Mouse (Mus musculus): Measurements from ENCODE around the gene Spdl1. TPM values are rescaled to one million over a fixed set of nuclear protein-coding genes. Genes with fewer than 3 reads are reported as not detected.

Gene Spdl1
- total and polyA plus RNA-seq, 3 experiments: 24.2 to 36.3 TPM; not detected in 1

GRCm38 (mm10) chr11:34827803-34828202 is 5.6 kb downstream of the Spdl1 start:
- H3K9me3 ChIP-seq (replicated peaks; ENCODE audit: insufficient read depth, low read length): no peaks in the 10 kb centered on the region
- DNase-seq (ENCODE audit: low read depth, low spot score): no peak
- no peak overlapping the region for H3K9ac ChIP-seq (ENCODE audit: control insufficient read depth, low read depth, low read length, poor library complexity, severe bottlenecking)
- no peak overlapping the region for H3K27ac ChIP-seq (ENCODE audit: control insufficient read depth, low read depth, low read length)
- H3K79me2 ChIP-seq (ENCODE audit: control insufficient read depth, insufficient read depth, low read length, poor library complexity): peaks cover 18% of the 10 kb centered on the region
- peaks cover 7 to 18% of the 10 kb centered on the region in 2 experiments for H3K36me3 ChIP-seq (ENCODE audit: control insufficient read depth in 1 of 2, insufficient read depth in 2 of 2, low read length in 2 of 2)
- H3K27me3 ChIP-seq (ENCODE audit: control insufficient read depth in 1 of 2, insufficient read depth in 2 of 2, low read length in 2 of 2): no peaks in the 10 kb centered on the region
- H3K4me1 ChIP-seq (ENCODE audit: control insufficient read depth in 1 of 2, insufficient read depth in 2 of 2, low read length in 2 of 2): peaks cover 0 to 8% of the 10 kb centered on the region in 2 experiments; a peak in 3 of 4 replicates
- H3K4me3 ChIP-seq (ENCODE audit: control insufficient read depth in 1 of 2, insufficient read depth in 1 of 2, low read depth in 2 of 2, low read length in 2 of 2): no peak overlapping the region
- TF ChIP-seq E2F4 (IDR thresholded peaks at IDR 0.05; ENCODE audit: borderline replicate concordance, low read depth, low read length) (no peak), SMC3 (IDR thresholded peaks at IDR 0.05; ENCODE audit: low read depth, low read length) (no peak), ZMIZ1 (IDR thresholded peaks at IDR 0.05; ENCODE audit: low read depth, low read length) (no peak), ZC3H11A (IDR thresholded peaks at IDR 0.05; ENCODE audit: low read depth, low read length) (no peak), POLR2AphosphoS2 (IDR thresholded peaks at IDR 0.05; ENCODE audit: low read length) (no peak), RAD21 (IDR thresholded peaks at IDR 0.05; ENCODE audit: low read depth, low read length) (no peak), GABPA (IDR thresholded peaks at IDR 0.05; ENCODE audit: low read depth, low read length) (no peak), MAX (IDR thresholded peaks at IDR 0.05; ENCODE audit: low read length) (no peak)

GRCm38 (mm10) chr11:34826940-34827339 is 6.5 kb downstream of the Spdl1 start:
- Histone ChIP-seq H3K27me3 (ENCODE audit: control insufficient read depth in 1 of 2, insufficient read depth in 2 of 2, low read length in 2 of 2) (no peaks in the 10 kb centered on the region), H3K36me3 (ENCODE audit: control insufficient read depth in 1 of 2, insufficient read depth in 2 of 2, low read length in 2 of 2) (peaks cover 3 to 22% of the 10 kb centered on the region in 2 experiments; a peak in 3 of 4 replicates), H3K9me3 (replicated peaks; ENCODE audit: insufficient read depth, low read length) (no peaks in the 10 kb centered on the region), H3K27ac (ENCODE audit: control insufficient read depth, low read depth, low read length) (peak overlapping the region; percentile 24; the same call in 1 of the 2 replicates), H3K79me2 (ENCODE audit: control insufficient read depth, insufficient read depth, low read length, poor library complexity) (peaks cover 11% of the 10 kb centered on the region), H3K4me1 (ENCODE audit: control insufficient read depth in 1 of 2, insufficient read depth in 2 of 2, low read length in 2 of 2) (peaks cover 0 to 3% of the 10 kb centered on the region in 2 experiments; a peak in 2 of 4 replicates), H3K9ac (ENCODE audit: control insufficient read depth, low read depth, low read length, poor library complexity, severe bottlenecking) (no peak overlapping the region), H3K4me3 (ENCODE audit: control insufficient read depth in 1 of 2, insufficient read depth in 1 of 2, low read depth in 2 of 2, low read length in 2 of 2) (no peak overlapping the region)
- peak; percentile 49 for DNase-seq (ENCODE audit: low read depth, low spot score)
- TF ChIP-seq USF1 (IDR thresholded peaks at IDR 0.05; ENCODE audit: low read depth, low read length): peak; percentile 68; the same call in 1 of the 2 replicates
- TF ChIP-seq JUND (IDR thresholded peaks at IDR 0.05; ENCODE audit: low read depth, low read length): 0 out of 2 replicates have a peak, but pooled peaks have one; percentile 26
- peak; percentile 13; the same call in 1 of the 2 replicates for TF ChIP-seq MAX (IDR thresholded peaks at IDR 0.05; ENCODE audit: low read length)
- TF ChIP-seq POLR2AphosphoS2 (IDR thresholded peaks at IDR 0.05; ENCODE audit: low read length): no peak
- no peak for TF ChIP-seq NELFE (IDR thresholded peaks at IDR 0.05; ENCODE audit: low read depth, low read length)
- no peak for TF ChIP-seq MYB (IDR thresholded peaks at IDR 0.05; ENCODE audit: low read depth, low read length)
- TF ChIP-seq USF2 (IDR thresholded peaks at IDR 0.05; ENCODE audit: borderline replicate concordance in 1 of 2, insufficient read depth in 1 of 2, low read depth in 1 of 2, low read length in 2 of 2): 0 out of 4 replicates have a peak, but pooled peaks of 1 of the 2 experiments have one; percentile 14
- TF ChIP-seq ETS1 (IDR thresholded peaks at IDR 0.05; ENCODE audit: low read depth, low read length): peak; percentile 78
- no peak for TF ChIP-seq CHD1 (IDR thresholded peaks at IDR 0.05; ENCODE audit: low read depth, low read length)
- peak; percentile 66; the same call in 1 of the 2 replicates for TF ChIP-seq BHLHE40 (IDR thresholded peaks at IDR 0.05; ENCODE audit: borderline replicate concordance, low read depth, low read length)
- no peak for TF ChIP-seq CTCF (IDR thresholded peaks at IDR 0.05 in 2 of 3, conservative IDR thresholded peaks at IDR 0.05 in 1 of 3; ENCODE audit: control insufficient read depth in 1 of 3, insufficient read depth in 1 of 3, low read depth in 2 of 3, low read length in 3 of 3, poor library complexity in 1 of 3, severe bottlenecking in 1 of 3)

Measured in MEL (cell line).